Mouse (Mus musculus): ENCODE results near the gene Timm22. TPM values are rescaled to one million over a fixed set of nuclear protein-coding genes. Genes with fewer than 3 reads are reported as not detected.

Timm22 gene
- polyA plus RNA-seq, 1 experiment from 2014 or later, result 96.2 TPM

DNA sequence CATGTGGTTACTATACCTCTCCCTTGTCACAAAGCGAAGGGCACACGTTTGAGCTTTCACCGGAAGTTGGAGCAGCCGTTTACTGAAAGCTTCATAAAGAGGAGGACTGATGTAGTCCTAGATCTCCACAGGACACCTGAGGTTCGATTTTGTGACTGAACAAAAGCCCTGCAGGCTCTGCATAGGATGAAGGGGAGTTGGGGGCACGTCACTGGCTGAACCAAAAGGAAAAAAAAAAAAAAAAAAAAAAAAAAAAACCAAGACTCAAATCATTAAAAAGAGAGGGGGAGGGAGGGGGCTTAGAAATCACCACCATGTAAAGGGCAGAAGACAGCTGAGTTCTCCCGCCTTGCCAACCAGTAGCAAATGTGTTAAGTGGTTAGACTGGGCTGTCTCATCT is 18.0 kb upstream of the Timm22 start:
- H3K27me3 ChIP-seq (ENCODE audit: control insufficient read depth, insufficient read depth, low read length), result no peaks in the 10 kb centered on the region
- H3K27ac ChIP-seq (replicated peaks in 1 of 2; ENCODE audit: control insufficient read depth in 1 of 2, insufficient read depth in 1 of 2, low read depth in 2 of 2, low read length in 2 of 2), result no peak overlapping the region
- 0 out of 2 replicates have a peak, but pooled peaks cover 4% of the 10 kb centered on the region for H3K9me3 ChIP-seq (ENCODE audit: control insufficient read depth, low read length)
- peaks cover 3 to 6% of the 10 kb centered on the region in 2 experiments; a peak in 2 of 4 replicates for H3K4me1 ChIP-seq (ENCODE audit: control insufficient read depth in 2 of 2, insufficient read depth in 2 of 2, low read length in 2 of 2)
- H3K4me3 ChIP-seq (ENCODE audit: control insufficient read depth in 1 of 2, insufficient read depth in 1 of 2, low read depth in 1 of 2, low read length in 2 of 2), result no peak overlapping the region
- no peak overlapping the region for H3K9ac ChIP-seq (ENCODE audit: low read length)
- no peak overlapping the region for H3K4me2 ChIP-seq (ENCODE audit: low read length)
- 72% methylated on average over 7 of the region's 7 CpGs for WGBS
- ATAC-seq (ENCODE audit: insufficient number of reproducible peaks, insufficient read depth, low FRiP score, low read depth), result no peak
- H3K36me3 ChIP-seq (ENCODE audit: control insufficient read depth, insufficient read depth, low read length), result 0 out of 2 replicates have a peak, but pooled peaks cover 6% of the 10 kb centered on the region

- no peak overlapping the region for H3K4me2 ChIP-seq (ENCODE audit: low read length)
- H3K9ac ChIP-seq (ENCODE audit: low read length), result no peak overlapping the region
- no peak for ATAC-seq (ENCODE audit: insufficient number of reproducible peaks, insufficient read depth, low FRiP score, low read depth)
- H3K4me1 ChIP-seq (ENCODE audit: control insufficient read depth in 2 of 2, insufficient read depth in 2 of 2, low read length in 2 of 2), result peaks cover 0 to 2% of the 10 kb centered on the region in 2 experiments; a peak in 2 of 4 replicates
- H3K9me3 ChIP-seq (ENCODE audit: control insufficient read depth, low read length), result no peaks in the 10 kb centered on the region
- H3K36me3 ChIP-seq (ENCODE audit: control insufficient read depth, insufficient read depth, low read length), result 0 out of 2 replicates have a peak, but pooled peaks cover 6% of the 10 kb centered on the region
- no peak overlapping the region for H3K27ac ChIP-seq (replicated peaks in 1 of 2; ENCODE audit: control insufficient read depth in 1 of 2, insufficient read depth in 1 of 2, low read depth in 2 of 2, low read length in 2 of 2)
- 82% methylated on average over 7 of the region's 7 CpGs for WGBS
- H3K27me3 ChIP-seq (ENCODE audit: control insufficient read depth, insufficient read depth, low read length), result no peaks in the 10 kb centered on the region
- H3K4me3 ChIP-seq (ENCODE audit: control insufficient read depth in 1 of 2, insufficient read depth in 1 of 2, low read depth in 1 of 2, low read length in 2 of 2), result no peak overlapping the region
Measured at GRCm38 (mm10) chr11:76392532-76392931, 14.2 kb upstream of the Timm22 start.

DNA sequence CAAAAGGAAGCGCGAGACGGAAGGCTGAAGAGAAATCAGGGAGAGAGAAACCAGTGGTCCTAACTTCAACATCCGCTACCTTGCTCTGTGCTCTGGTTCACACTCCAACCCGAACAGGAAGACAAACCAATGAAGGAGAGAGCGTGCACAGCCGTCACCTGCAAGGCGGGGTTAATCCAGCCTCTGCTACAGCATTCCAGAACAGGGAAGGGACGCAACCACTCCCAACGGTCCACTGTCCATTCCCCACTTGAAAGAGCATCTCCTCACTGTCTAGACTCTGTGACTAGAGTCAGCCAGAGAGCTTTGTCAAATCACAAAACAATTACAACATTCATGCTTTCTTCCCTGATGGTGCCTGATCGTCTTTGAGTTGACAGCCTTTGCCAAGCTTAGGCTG is 13.8 kb upstream of the Timm22 start:
- H3K4me1 ChIP-seq (ENCODE audit: control insufficient read depth in 2 of 2, insufficient read depth in 2 of 2, low read length in 2 of 2), result peaks cover 0 to 2% of the 10 kb centered on the region in 2 experiments; a peak in 2 of 4 replicates
- H3K9me3 ChIP-seq (ENCODE audit: control insufficient read depth, low read length), result no peaks in the 10 kb centered on the region
- no peaks in the 10 kb centered on the region for H3K27me3 ChIP-seq (ENCODE audit: control insufficient read depth, insufficient read depth, low read length)
- ATAC-seq (ENCODE audit: insufficient number of reproducible peaks, insufficient read depth, low FRiP score, low read depth), result no peak
- no peak overlapping the region for H3K9ac ChIP-seq (ENCODE audit: low read length)
- H3K27ac ChIP-seq (replicated peaks in 1 of 2; ENCODE audit: control insufficient read depth in 1 of 2, insufficient read depth in 1 of 2, low read depth in 2 of 2, low read length in 2 of 2), result no peak overlapping the region
- 84% methylated on average over 11 of the region's 11 CpGs for WGBS
- H3K36me3 ChIP-seq (ENCODE audit: control insufficient read depth, insufficient read depth, low read length), result 0 out of 2 replicates have a peak, but pooled peaks cover 6% of the 10 kb centered on the region
- no peak overlapping the region for H3K4me3 ChIP-seq (ENCODE audit: control insufficient read depth in 1 of 2, insufficient read depth in 1 of 2, low read depth in 1 of 2, low read length in 2 of 2)
- H3K4me2 ChIP-seq (ENCODE audit: low read length), result no peak overlapping the region

DNA sequence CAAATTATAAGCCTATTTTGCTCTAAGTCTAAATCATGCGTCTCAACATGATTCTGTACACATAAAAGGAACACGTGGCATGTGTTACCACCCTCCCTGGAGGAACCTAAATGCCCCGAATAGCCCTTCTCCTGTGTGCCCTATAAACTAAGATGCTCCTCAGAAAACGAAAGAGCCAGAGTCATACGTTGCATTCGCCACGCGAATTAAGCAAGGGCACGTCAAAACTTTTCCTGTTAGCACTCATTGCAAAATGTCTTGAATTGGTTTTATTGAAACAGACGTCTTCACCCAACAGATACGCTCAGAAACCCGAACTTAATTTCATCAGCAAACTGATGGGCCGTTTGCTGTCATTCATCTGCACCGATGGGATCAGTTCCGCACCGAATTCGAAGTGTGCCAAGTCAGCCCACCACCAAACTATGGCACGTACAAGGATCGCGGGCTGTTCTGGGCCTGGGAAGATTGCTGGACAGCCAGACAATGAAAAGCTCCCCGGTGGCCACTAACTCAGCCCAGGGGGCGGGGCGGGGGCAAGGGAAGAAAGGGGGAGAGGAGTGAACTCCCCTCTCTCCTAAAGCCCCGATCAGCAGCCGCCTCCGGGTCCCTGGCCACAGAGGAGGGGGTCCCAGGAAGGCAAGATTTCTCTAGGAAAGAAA is 9.0 kb upstream of the Timm22 start:
- Histone ChIP-seq H3K9ac (ENCODE audit: low read length) (peak overlapping the region; percentile 93), H3K36me3 (ENCODE audit: control insufficient read depth, insufficient read depth, low read length) (no peaks in the 10 kb centered on the region), H3K4me1 (ENCODE audit: control insufficient read depth in 2 of 2, insufficient read depth in 2 of 2, low read length in 2 of 2) (peaks cover 0 to 8% of the 10 kb centered on the region in 2 experiments; a peak in 1 of 4 replicates), H3K4me3 (ENCODE audit: control insufficient read depth in 1 of 2, insufficient read depth in 1 of 2, low read depth in 1 of 2, low read length in 2 of 2) (peak overlapping the region; percentile 94 to 97), H3K4me2 (ENCODE audit: low read length) (peak overlapping the region; percentile 79), H3K9me3 (ENCODE audit: control insufficient read depth, low read length) (no peaks in the 10 kb centered on the region), H3K27me3 (ENCODE audit: control insufficient read depth, insufficient read depth, low read length) (no peaks in the 10 kb centered on the region; the same call in 1 of the 2 replicates), H3K27ac (replicated peaks in 1 of 2; ENCODE audit: control insufficient read depth in 1 of 2, insufficient read depth in 1 of 2, low read depth in 2 of 2, low read length in 2 of 2) (peak overlapping the region; percentile 72 to 89)
- WGBS, result 2% methylated on average over 25 of the region's 26 CpGs
- peak; percentile 18; the same call in 1 of the 2 replicates for ATAC-seq (ENCODE audit: insufficient number of reproducible peaks, insufficient read depth, low FRiP score, low read depth)

- peak; percentile 56 for ATAC-seq (ENCODE audit: insufficient number of reproducible peaks, insufficient read depth, low FRiP score, low read depth)
- peak overlapping the region; percentile 72 to 89 for H3K27ac ChIP-seq (replicated peaks in 1 of 2; ENCODE audit: control insufficient read depth in 1 of 2, insufficient read depth in 1 of 2, low read depth in 2 of 2, low read length in 2 of 2)
- WGBS, result under 1% methylated on average over 33 of the region's 33 CpGs
- no peaks in the 10 kb centered on the region; the same call in 1 of the 2 replicates for H3K27me3 ChIP-seq (ENCODE audit: control insufficient read depth, insufficient read depth, low read length)
- H3K9ac ChIP-seq (ENCODE audit: low read length), result peak overlapping the region; percentile 93
- no peaks in the 10 kb centered on the region for H3K9me3 ChIP-seq (ENCODE audit: control insufficient read depth, low read length)
- H3K4me3 ChIP-seq (ENCODE audit: control insufficient read depth in 1 of 2, insufficient read depth in 1 of 2, low read depth in 1 of 2, low read length in 2 of 2), result peak overlapping the region; percentile 94 to 97
- H3K36me3 ChIP-seq (ENCODE audit: control insufficient read depth, insufficient read depth, low read length), result no peaks in the 10 kb centered on the region
- peak overlapping the region; percentile 79 for H3K4me2 ChIP-seq (ENCODE audit: low read length)
- H3K4me1 ChIP-seq (ENCODE audit: control insufficient read depth in 2 of 2, insufficient read depth in 2 of 2, low read length in 2 of 2), result peaks cover 0 to 8% of the 10 kb centered on the region in 2 experiments; a peak in 1 of 4 replicates
Measured at GRCm38 (mm10) chr11:76398312-76398797, 8.4 kb upstream of the Timm22 start.

DNA sequence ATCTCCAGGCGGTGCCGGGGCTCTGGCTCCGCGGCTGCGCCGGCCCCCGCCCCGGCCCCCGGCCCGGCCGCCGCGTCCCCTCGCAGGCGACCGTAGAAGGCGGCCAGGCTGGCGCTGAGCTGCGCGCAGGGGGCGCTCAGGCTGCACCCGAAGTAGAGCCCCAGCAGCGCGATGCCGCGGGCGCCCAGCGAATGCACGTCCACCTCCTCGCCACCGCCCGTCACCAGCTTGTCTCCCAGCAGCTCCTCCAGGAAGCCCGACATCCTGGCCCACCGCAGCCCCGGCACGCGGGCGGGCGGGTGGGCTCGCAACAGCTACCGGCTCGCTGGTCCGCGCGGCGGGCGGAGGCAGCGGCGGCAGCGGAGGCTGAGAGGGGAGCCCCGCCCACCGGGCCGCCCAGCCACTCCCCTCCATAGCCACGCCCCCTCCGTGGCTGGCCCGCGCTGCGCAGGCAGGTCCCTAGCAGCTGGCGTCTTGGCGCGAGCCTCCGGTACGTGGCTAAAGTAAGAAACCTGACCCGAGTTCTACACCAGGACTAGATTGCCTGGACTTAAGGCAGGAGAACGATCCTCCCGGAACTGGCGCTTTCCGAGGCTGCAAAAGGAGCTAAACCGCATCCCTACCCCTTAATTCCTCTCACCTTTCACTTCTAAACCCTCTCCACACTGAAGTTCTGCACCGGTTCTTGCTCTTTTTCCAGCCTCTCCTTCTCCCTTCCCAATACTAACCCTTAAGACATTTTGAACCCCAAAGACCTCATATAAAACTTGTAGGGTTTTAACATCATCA is 7.8 kb upstream of the Timm22 start, which contains the start of gene Nxn:
Nxn (minus strand) TSS at position 343 of the 789 bp plus-strand sequence.
- WGBS, result under 1% methylated on average over 67 of the region's 70 CpGs
- H3K27me3 ChIP-seq (ENCODE audit: control insufficient read depth, insufficient read depth, low read length), result no peaks in the 10 kb centered on the region; the same call in 1 of the 2 replicates
- peak within 1 kb of the TSS; percentile 79 for H3K4me2 ChIP-seq (ENCODE audit: low read length)
- H3K27ac ChIP-seq (replicated peaks in 1 of 2; ENCODE audit: control insufficient read depth in 1 of 2, insufficient read depth in 1 of 2, low read depth in 2 of 2, low read length in 2 of 2), result peak within 1 kb of the TSS; percentile 72 to 89
- peak; percentile 92 for ATAC-seq (ENCODE audit: insufficient number of reproducible peaks, insufficient read depth, low FRiP score, low read depth)
- no peaks in the 10 kb centered on the region for H3K36me3 ChIP-seq (ENCODE audit: control insufficient read depth, insufficient read depth, low read length)
- H3K9me3 ChIP-seq (ENCODE audit: control insufficient read depth, low read length), result no peaks in the 10 kb centered on the region
- H3K4me1 ChIP-seq (ENCODE audit: control insufficient read depth in 2 of 2, insufficient read depth in 2 of 2, low read length in 2 of 2), result peaks cover 0 to 8% of the 10 kb centered on the region in 2 experiments; a peak in 1 of 4 replicates
- H3K4me3 ChIP-seq (ENCODE audit: control insufficient read depth in 1 of 2, insufficient read depth in 1 of 2, low read depth in 1 of 2, low read length in 2 of 2), result peak within 1 kb of the TSS; percentile 94 to 97
- peak within 1 kb of the TSS; percentile 93 for H3K9ac ChIP-seq (ENCODE audit: low read length)
